Mouse (Mus musculus) embryo, embryonic 11.5 days (tissue): Measurements from ENCODE around the gene Mapkapk2.
"Not testable (repeated sequence)": the region's sequence is repeated elsewhere in the genome, so short reads cannot be mapped to it uniquely, and the experiment has no call there.

ENCODE experiments used
- DNase-seq: peaks from one replicate; pipeline ENCODE4 v3.0.0-alpha.2; 2012; ENCODE audit warnings: low read depth, low spot score

Mapkapk2 gene

DNA sequence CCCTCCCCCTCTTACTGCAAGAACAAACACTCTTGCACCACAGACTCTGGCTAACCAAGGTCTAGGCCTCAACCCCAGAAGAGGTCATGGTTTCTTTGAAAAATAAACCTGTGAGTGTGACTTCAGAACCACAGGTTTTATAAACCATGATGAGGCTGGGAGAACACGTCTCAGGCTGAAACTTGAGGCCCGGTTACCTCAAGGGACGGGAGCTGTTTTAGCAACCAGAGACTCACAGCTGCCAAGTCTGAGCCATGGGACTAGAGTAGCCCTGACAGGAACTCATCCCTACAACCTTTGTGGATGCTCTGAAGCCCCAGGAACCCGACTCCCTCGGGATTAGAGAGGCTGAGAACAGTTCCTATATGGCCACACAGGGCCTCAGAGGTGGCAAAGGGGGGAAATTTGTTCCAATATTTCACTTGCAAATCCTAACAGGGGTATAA is 48.2 kb downstream of the Mapkapk2 start:
- no peak for DNase-seq

DNA sequence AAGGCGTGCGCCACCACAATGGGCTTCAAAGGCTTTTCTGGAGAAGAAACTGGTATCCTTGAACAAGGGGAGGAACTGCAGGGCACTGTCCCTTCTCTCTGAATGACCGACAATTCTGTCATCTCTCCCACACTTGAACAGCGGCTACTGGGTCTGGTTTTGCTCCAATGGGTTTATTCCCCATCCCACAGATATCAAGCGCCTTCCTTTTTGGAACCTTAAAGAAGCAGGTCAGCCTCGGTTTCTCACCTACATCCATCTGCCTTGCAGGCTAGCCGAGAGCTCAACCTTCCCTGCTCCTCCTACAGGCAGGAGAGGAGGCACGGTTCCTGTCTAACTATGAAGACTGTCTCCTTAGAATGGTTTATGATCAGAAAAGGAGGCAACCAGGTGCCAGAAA is 48.7 kb downstream of the Mapkapk2 start:
- DNase-seq: no peak

DNA sequence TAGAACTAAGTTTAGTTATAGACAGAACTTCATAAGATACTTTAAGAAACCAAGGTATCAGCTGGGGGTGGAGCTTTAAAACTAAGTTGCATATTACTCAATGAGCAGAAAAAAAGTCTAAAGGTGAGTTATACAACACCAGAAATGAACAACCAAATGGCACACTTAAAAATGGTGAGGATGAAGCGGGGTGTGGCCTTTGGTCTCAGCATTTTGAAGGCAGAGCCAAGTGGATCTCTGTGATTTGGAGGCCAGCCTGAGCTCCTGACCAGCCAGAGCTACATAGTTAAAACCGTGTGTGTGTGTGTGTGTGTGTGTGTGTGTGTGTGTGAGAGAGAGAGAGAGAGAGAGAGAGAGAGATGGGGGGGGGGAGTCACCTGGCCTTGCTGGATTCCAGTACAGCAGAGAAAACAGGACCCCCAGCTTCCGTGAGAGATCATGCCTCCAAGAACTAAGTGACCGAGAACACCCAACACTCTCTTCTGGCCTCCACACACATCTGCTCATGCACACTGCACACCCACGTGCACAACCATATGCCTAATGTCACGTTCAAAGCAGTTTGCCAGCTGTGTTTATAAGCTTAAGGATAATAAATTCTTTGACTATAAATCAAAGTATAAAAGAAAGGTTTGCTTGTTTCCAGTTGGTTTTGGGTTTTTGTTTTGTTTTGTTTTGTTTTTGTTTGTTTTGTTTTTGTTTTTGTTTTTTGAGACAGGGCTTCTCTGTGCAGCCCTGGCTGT is 49.3 kb downstream of the Mapkapk2 start:
- no peak for DNase-seq

DNA sequence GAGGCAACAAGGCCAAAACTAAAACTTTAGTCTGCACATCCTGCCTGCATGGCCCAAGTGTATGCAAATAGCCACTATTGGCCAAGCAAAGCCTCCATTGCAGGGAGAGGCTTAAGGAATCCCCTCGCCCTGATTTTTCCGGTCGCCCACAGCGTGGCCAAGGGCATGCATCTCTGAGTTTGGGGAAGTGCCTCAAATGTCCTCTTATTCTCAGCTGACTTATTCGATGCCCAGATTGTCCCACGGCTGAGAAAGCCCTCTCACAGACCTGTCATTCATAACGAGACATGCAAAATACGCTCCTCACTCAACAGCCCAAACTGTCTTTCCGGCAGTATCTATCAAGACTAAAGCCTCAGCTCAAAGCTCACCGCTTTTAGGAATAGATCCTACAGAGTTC is 51.0 kb downstream of the Mapkapk2 start:
- no peak for DNase-seq

DNA sequence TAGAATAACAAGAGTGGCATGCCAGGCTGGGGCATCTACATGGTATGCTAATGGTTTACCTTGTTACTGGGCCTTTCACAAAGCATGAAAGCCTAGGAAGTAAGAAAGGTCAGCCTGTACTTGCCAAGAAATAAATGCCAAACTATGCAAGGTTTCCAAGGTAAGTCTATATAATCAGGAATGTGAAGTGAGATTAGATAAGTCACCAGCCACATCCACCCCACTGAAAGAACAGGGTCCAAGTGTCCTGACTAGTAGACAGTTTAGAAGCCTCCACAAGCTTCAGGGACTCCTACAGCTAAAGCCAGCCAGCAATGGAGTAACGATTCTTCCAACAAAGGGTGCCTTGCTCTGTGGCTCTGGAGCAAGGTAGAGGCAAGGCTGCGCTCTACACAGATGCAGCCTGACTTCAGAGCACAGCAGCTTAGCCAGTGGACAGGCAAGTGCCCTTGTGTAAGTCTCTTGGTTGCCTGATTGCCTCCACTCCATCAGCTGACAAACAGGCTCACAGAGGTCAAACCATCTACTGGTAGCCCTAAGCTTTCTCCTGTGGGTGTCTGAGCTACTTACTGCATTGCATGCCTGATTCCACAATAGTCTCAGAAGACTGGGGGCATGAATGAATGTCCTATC is 51.8 kb downstream of the Mapkapk2 start:
- DNase-seq: no peak

DNA sequence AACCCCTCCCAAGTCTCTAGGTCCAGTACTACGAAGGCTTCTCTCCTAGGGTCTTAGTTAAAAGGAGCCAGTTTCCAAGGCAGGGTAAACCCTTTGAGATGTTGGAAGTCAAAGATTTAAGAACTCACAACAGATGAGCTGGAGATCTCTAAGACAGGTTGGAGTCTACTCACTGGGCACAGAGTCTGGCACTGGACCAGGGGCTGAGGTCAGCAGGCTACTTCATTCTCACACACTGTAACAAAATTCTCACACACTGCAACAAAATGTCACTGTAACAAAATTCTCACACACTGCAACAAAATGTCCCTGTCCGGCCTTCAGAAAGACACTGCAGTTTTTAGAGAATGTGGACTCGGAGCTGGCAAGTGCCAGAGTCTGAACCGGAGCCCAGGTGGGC is 54.0 kb downstream of the Mapkapk2 start:
- no peak for DNase-seq

DNA sequence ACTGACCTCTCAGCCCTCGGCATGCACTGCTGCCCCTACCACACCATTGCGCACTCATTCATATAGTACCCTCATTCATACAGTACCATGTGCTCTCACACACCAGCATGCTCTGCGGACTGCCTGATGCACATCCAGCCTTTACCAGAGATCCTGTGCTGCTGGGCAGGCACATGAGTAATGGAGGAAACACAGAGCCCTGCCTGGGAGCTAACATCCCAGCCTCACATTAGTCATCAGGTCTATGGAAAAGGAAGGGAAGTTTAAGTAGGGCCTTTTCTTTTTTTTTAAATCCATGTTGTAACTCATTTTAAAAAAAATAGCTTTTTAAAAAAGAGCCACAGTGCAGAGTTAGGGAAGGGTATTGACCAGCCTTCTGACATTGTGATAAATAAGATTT is 54.9 kb downstream of the Mapkapk2 start:
- DNase-seq: no peak

DNA sequence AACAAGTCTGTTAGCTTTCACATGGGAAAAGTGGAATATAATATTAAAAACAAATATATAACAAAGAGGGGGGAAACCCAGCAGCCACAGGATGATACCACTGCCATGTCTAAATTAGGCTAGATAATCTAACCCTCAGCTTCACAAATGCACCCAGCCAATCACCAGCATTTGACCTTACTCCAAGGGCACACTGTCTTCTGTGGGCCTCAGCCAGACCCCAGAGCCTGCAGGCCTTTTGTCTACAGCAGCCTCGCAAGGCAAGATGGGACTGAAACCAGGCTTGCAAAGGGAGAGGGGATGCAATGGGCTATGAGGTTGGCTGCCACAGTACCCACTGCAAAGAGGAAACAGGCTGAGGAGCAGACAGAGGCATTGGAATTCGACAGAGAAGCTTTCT is 55.4 kb downstream of the Mapkapk2 start:
- DNase-seq: no peak

DNA sequence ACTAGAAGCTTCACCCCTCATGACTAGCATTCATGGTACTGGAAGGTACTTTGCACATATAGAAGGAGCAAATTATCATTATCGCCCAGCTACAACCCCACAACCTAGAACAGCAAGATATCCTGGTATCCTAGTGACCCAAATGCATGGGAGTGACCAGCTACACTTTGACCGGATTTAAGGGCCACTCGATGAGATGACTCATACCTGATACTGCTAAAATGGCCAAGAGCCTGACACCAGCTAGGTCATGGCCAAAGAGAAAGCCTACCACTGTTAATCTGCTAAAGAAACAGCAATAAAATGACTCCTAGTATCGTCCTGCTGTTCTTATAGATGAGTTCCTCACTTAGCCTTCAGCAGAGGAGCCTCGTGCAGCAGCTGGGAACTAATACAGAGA is 58.1 kb downstream of the Mapkapk2 start:
- DNase-seq: no peak

DNA sequence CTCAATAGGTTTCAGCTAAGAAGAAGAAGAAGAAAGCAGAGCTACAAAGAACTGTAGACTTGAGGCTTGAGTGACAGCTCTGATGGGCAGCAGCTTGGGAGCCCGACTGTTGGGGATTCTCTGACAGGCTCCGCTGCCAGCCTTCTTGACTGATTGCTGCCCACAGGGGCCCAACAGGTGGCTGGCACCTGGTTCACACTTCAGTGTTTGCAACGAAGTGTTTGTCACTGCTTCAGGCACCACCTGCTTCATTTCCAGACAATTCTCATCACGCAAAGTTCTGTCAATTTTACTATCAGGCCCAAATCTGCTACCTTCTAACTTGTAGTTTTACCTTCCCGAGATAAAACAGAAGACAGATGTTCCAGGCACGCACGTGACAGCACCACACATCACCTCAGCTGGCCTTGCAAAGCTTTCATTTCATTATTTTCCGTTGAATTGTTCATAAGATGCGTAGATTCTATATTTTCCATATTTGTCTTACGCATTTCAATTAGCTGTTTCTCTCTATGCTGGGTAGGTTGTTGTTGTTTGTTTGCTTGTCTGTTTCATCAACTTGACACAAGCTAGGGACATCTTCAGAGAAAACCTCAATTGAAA is 59.1 kb downstream of the Mapkapk2 start:
- no peak for DNase-seq

DNA sequence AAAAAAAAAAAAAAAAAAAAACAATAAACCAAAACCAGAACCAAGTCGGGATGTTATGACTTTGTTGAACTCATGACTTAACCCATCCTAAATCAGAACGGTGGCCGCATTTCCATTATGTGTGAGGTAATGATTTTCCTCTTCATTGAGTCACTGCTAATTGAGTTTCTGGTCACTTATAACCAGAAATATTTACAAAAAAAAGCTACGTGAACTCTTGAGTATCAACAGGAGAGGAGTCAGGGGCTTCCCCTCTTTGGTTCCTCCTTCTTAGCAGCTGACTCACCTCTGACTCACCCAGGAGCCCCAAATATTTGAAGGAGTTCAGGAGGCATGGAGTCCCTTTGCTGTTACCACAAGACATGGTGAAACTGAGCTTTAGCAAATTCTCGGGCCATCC is 59.6 kb downstream of the Mapkapk2 start:
- DNase-seq: no peak

DNA sequence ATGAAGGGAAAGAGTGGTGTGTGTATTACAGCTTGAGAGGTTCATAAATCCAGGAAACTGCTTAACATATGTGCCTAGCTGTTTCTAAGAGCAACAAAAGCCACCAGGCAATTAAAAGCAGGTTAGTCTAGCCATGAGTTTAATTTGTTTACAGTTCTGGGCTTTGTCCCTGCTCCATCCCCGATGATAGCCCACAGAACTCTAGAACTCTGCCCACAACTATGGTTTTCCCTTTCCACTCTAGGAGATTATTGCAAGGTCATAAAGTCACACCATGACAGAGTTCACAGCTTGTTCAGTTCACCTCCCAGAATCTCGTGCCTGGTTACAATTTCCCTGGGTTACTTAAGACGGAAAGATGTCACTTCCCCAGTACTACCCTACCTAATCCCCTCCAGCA is 66.4 kb downstream of the Mapkapk2 start:
- no peak for DNase-seq

DNA sequence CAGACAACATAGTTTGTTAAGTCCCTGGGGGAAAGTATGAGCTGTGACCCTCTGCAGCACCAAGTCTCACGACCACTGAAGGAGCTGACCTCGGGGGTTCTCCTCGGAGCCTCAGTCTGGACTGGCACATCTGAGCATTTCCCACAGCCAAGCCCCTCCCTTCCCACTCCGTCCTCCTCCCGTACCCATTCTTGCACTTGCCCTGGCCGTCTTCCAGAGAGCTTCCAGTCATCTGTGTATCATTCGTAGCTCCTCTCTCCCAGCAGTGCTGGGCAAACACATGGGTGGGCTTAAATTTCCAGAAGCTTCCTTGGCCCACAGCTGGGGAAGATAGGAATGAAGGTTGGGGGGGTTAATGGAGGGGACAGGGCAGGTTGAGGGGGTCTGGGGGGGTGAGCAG is 67.4 kb downstream of the Mapkapk2 start:
- no peak for DNase-seq

DNA sequence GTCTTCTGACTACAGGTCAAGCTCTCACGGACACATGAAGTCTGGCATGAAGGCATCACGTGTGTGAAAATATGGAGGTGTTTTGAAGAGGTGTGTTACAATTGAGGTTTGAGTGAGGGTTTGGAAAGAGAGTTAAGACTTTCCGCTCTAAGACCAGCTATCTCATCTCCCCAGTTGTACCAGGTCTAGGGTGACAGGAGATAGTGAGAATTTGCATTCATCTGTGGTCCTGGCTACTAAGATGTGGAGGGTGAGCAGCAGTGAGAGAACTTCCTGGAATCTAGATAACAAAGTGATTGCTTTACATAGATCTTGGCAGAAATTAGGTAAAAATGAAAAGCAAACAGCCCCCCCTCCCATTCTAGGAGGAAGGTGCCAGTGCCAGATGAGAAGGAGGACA is 68.4 kb downstream of the Mapkapk2 start:
- DNase-seq: no peak

DNA sequence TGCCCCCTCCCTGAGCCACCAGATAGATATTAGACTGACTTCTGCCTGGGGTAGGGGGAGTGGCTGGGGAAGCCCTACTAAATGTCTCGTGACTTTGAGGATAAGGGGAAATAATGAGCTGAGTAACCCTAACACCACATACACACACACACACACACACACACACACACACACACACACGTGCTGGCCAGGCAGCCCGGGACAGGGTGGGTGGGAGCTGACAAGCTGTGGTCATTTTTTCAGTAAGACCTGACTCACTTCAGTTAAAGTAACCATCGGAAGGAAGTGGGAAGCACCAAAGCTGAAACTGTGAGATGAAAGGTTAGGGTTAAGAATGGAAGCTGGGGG is 71.8 kb downstream of the Mapkapk2 start:
- no peak for DNase-seq

DNA sequence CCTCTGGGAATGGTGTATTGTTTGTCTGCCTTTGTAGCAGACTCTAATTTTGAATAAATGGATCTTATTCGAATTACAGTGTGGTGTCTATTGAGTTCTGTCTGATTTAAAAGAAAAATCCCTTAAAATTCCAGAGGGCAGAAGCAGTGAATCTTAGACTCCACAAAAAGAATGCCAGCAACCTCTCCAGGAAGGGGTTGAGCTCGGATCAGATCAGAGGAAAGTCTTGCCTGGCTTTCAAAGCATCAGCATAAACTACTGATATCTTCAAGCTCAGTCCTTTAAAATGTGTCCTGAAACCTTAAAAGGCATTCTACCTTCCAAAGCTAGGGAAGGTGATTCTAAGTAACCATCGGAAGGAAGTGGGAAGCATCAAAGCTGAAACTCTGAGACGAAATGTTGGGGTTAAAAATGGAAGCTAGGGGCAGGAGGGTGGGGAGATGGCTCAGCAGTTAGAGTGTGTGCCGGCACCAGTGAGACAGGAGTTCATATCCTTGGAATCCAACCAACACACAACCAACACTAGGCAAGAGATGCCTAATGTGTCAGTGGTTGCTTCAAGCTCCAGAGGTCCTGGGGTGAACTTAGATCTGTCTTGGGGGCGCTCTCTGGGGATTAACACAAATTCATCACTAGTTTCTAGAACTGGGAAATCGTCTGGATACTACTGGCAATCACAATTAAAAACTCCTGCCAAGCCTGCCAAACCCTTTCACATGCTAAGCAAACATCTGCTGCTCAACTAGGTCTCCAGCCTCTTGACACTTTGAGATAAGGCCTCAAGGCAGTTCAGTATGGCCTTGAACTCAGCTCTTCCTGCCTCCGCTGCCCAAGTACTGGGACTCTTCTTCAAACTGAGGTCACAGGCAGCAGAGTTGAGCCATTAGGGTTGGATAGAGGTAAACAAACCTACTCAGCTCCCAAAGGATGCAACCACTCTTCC is 72.5 kb downstream of the Mapkapk2 start:
- no peak for DNase-seq

DNA sequence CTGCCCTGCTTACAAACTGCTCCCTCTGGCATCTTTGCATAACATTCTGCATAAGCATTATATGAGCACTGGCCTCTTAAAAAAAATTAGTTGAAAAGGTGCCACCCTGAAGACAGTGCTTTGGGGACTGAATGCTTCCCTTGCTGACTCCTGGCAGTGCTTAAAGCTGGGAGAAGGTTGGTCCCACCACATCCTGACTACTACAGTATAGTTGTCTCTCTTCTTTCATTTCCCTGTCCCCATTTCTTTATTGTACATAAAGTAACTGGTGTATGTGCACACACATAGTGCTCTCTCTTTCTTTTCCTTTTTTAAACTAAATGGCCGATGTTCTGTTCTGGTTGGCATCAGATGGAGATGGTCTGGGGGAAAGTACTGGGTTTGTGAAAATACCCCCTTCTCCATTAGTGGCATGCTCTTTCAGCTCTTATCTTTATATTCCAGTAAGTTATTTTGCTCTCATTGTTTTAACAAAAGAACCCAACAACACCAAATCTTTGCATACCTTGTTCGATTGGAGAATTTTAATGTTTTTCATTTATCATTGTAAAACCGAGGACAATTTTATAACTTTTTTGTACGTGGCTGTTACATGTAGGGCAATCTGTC is 74.3 kb downstream of the Mapkapk2 start:
- DNase-seq: not testable (repeated sequence)

DNA sequence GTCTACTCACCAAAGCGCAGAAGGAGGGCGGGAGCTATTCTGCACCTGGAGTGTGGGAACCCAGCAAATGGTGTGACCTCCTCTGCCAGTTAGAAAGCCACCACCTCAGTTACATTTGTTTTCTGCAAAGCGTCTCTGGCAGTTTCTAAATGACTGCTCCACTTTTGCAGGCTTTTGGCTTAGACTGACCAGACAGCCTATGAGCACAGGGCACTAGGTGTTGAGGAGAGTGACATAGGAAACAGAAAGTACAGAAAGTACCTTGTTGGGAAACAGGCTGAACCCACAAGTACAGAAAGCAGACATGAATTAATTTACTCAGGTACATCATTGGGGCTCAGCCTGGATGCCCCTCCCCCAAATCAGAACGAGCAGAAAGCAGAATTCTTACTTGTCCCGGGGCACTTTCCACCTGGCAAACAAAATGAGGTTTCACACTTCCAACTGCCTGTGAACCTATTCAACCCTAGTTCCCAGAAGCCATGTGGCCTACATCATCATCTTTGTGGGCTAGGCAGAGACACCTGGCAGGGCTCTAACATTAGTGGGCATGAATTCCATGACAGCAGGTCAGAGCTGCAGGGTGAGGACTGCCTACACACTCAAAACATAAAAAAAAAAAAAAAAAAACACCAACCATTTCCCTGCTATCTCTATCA is 74.9 kb downstream of the Mapkapk2 start:
- DNase-seq: no peak

DNA sequence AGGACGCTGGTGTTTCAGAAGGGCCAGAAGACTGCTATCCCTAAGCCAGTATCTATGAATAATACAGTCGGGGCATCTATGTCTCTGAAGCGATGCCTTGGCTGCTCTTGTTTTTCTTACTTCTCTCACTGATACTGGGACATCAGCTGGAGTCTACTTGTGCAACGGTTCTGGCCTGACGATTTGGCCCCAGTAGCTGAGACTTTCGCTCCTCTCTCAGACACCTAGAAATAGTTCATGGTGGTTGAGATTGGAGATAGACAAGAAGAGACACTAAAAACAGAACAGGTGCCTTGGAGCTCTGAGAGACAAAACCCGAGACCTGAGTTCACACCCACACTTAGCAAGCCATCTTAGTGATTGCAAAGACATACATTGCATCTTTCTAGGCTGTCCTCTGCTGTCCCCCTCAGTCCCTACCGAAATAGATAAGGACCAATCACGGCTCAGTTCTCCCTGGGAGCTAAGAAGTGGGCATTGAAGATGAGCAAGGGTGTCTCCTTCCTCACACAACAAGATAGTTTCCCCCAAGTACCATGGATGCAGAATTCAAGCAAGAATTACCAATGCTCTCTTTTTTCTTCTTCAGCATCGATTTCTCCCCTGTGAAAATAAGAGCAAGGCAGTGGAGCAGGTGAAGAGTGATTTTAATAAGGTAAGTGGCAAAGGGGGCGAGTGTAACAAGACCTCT is 75.6 kb downstream of the Mapkapk2 start:
- no peak for DNase-seq

DNA sequence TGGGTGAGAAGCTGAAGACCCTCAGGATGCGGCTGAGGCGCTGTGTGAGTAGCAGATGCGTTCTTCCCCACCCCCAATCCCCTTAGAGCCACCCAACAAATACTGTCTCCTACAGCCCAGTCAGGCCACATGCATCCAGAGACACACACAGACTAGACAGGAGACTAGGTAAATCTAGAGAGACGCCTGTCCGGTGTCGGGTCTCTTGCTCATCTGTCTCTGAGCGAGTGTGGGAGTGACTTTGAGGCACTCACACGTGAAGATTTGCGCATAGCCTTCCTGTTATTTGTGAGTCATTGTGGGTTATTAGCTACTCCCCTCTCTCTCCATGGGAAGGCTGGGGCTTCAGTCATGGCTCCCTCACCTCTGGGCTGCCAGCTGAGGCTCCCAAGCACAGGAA is 76.2 kb downstream of the Mapkapk2 start:
- no peak for DNase-seq
